Mouse (Mus musculus): Measurements from ENCODE around the gene Phc2.

DNA sequence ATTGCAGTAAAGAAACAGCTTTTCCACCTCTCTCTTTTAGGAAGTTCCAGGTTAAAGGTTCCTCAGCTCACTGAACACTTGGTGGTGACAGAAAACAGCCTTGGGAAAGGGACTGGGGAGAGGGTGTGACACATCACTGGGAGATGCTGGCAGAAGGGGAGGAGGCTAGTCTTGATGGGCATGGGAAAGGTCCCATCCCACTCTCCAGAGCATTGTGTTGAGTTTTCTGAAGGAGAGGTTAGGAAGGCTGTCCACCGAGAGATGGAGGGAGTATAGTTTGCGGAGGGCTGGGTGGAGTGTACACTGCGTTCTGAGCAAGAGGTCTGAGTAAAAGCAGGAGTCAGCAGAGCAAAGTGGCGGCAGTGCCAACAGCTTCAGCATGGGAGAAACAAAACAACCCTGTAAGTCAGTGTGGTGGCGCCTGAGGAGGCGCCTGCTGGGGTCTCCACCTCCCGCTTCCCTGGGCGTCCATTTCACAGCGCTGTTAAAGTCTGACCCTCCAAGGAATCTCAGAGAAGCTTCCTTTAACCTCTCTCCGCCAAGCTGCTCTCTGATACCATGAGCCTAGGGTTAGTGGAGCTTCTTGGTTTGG, 88.0 kb downstream of the Phc2 start:
- TF ChIP-seq CTCF (IDR thresholded peaks at IDR 0.05; ENCODE audit: control insufficient read depth, insufficient read depth, insufficient read length): no peak
- TF ChIP-seq USF1 (IDR thresholded peaks at IDR 0.05; ENCODE audit: low read depth): no peak
- no peak for TF ChIP-seq MAX (IDR thresholded peaks at IDR 0.05)
- no peak for TF ChIP-seq CEBPB (IDR thresholded peaks at IDR 0.05; ENCODE audit: low read depth)
- no peak for TF ChIP-seq FOSL1 (IDR thresholded peaks at IDR 0.05; ENCODE audit: insufficient read depth, low read length, poor library complexity, severe bottlenecking)

Measured in C2C12 (cell line).